Mouse (Mus musculus): ENCODE measurements around the gene Pgap2. TPM values are rescaled to one million over a fixed set of nuclear protein-coding genes. Genes with fewer than 3 reads are reported as not detected.
"Not testable (repeated sequence)": the region's sequence is repeated elsewhere in the genome, so short reads cannot be mapped to it uniquely, and the experiment has no call there.

Pgap2 gene
- polyA plus RNA-seq, 1 experiment = 70.0 TPM

GRCm38 (mm10) chr7:102259716-102260479, 49.9 kb downstream of the Pgap2 start:
- Histone ChIP-seq H3K27ac (ENCODE audit: insufficient read depth, low read length) (no peak overlapping the region), H3K4me1 (ENCODE audit: control insufficient read depth, insufficient read depth, low read length) (no peaks in the 10 kb centered on the region), H3K4me3 (ENCODE audit: insufficient read depth, low read length) (no peak overlapping the region)
- TF ChIP-seq POLR2A (IDR thresholded peaks at IDR 0.05; ENCODE audit: low read depth, low read length) (no peak), CTCF (IDR thresholded peaks at IDR 0.05; ENCODE audit: borderline replicate concordance, insufficient read depth, low read length) (no peak)

- H3K4me3 ChIP-seq (ENCODE audit: insufficient read depth, low read length) = no peak overlapping the region
- no peaks in the 10 kb centered on the region for H3K4me1 ChIP-seq (ENCODE audit: control insufficient read depth, insufficient read depth, low read length)
- TF ChIP-seq POLR2A (IDR thresholded peaks at IDR 0.05; ENCODE audit: low read depth, low read length) (no peak), CTCF (IDR thresholded peaks at IDR 0.05; ENCODE audit: borderline replicate concordance, insufficient read depth, low read length) (no peak)
- H3K27ac ChIP-seq (ENCODE audit: insufficient read depth, low read length) = no peak overlapping the region
Observed at GRCm38 (mm10) chr7:102260518-102260917, 50.5 kb downstream of the Pgap2 start.

DNA sequence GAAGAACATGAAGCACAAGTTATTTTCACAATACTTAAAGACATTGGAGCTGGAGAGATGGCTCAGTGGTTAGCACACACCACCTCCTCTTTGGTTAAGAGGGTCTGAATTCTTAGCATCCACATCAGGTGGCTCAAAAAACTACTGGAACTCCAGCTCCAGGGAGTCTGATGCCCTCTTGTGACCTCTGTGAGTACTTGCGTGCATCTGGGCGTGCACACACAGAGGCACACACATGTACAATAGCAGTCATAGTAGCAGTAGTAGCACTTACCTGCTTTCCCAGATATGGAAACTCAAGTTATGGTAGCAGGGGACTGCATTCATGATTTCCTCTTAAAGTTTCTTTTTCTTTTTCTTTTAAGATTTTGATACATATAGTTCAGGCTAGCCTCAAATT, 53.0 kb downstream of the Pgap2 start:
- no peak for TF ChIP-seq POLR2A (IDR thresholded peaks at IDR 0.05; ENCODE audit: low read depth, low read length)
- TF ChIP-seq CTCF (IDR thresholded peaks at IDR 0.05; ENCODE audit: borderline replicate concordance, insufficient read depth, low read length) = no peak
- no peaks in the 10 kb centered on the region for H3K4me1 ChIP-seq (ENCODE audit: control insufficient read depth, insufficient read depth, low read length)
- H3K4me3 ChIP-seq (ENCODE audit: insufficient read depth, low read length) = no peak overlapping the region
- no peak overlapping the region for H3K27ac ChIP-seq (ENCODE audit: insufficient read depth, low read length)

GRCm38 (mm10) chr7:102266021-102266400, 56.0 kb downstream of the Pgap2 start:
- H3K27ac ChIP-seq (ENCODE audit: insufficient read depth, low read length); H3K4me3 ChIP-seq (ENCODE audit: insufficient read depth, low read length); H3K4me1 ChIP-seq (ENCODE audit: control insufficient read depth, insufficient read depth, low read length): not testable (repeated sequence)

- no peak for TF ChIP-seq POLR2A (IDR thresholded peaks at IDR 0.05; ENCODE audit: low read depth, low read length)
- TF ChIP-seq CTCF (IDR thresholded peaks at IDR 0.05; ENCODE audit: borderline replicate concordance, insufficient read depth, low read length) = no peak
- Histone ChIP-seq H3K4me3 (ENCODE audit: insufficient read depth, low read length) (no peak overlapping the region), H3K27ac (ENCODE audit: insufficient read depth, low read length) (no peak overlapping the region), H3K4me1 (ENCODE audit: control insufficient read depth, insufficient read depth, low read length) (no peaks in the 10 kb centered on the region; the same call in 1 of the 2 replicates)
Observed at GRCm38 (mm10) chr7:102266401-102267042, 56.5 kb downstream of the Pgap2 start.

- peak; percentile 68; the same call in 1 of the 2 replicates for TF ChIP-seq CTCF (IDR thresholded peaks at IDR 0.05; ENCODE audit: borderline replicate concordance, insufficient read depth, low read length)
- TF ChIP-seq POLR2A (IDR thresholded peaks at IDR 0.05; ENCODE audit: low read depth, low read length) = no peak
- no peak overlapping the region for H3K27ac ChIP-seq (ENCODE audit: insufficient read depth, low read length)
- no peaks in the 10 kb centered on the region; the same call in 1 of the 2 replicates for H3K4me1 ChIP-seq (ENCODE audit: control insufficient read depth, insufficient read depth, low read length)
- H3K4me3 ChIP-seq (ENCODE audit: insufficient read depth, low read length) = peak overlapping the region; percentile 59
Observed at GRCm38 (mm10) chr7:102267113-102267579, 57.1 kb downstream of the Pgap2 start.

DNA sequence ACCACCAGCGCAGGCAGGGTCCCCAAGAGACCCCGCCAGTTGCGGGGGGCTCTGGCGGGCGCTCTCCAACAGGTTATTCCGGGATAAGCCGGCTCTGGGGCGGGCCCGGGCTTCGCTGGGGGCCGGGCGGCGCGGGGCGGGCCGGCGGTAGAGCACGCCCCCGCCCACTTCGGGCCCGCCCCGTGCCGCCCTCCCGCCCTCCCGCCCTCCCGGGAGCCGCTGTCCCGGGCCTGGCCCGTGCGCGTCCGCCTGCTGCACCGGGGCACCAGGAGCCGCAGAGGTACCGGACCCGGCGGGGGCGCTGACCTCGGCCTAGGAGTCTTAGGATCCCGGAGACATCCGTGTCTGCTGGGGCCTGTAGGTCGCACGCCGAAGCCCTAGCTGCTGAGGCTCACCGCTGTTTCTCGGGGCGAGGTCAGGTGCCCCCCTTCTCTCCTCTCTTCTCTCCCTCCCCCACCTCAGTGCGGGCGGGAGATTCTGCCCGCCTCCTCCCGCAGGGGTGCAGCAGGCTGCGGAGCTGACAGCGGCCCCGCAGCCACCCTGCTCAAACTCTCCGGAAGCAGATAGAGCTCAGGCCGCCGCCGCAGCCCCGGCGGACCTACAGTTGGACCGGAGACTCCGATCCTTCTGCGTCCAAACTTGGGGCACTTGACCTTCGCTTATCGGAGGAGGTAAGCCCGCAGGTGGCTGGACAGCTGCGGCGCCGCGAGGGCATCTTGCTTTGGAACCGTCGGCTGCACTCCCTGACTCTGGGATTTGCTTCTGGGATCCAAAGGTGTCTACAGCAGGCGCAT, 57.8 kb downstream of the Pgap2 start, which contains the start of gene Stim1:
Gene Stim1, plus strand, starts transcription at position 206 of the 794 bp plus-strand sequence.
- H3K4me3 ChIP-seq (ENCODE audit: insufficient read depth, low read length) = peak within 1 kb of the TSS; percentile 81
- H3K4me1 ChIP-seq (ENCODE audit: control insufficient read depth, insufficient read depth, low read length) = no peaks in the 10 kb centered on the region; the same call in 1 of the 2 replicates
- peak; percentile 54 for TF ChIP-seq POLR2A (IDR thresholded peaks at IDR 0.05; ENCODE audit: low read depth, low read length)
- TF ChIP-seq CTCF (IDR thresholded peaks at IDR 0.05; ENCODE audit: borderline replicate concordance, insufficient read depth, low read length) = no peak
- no peak within 1 kb of the TSS for H3K27ac ChIP-seq (ENCODE audit: insufficient read depth, low read length)

DNA sequence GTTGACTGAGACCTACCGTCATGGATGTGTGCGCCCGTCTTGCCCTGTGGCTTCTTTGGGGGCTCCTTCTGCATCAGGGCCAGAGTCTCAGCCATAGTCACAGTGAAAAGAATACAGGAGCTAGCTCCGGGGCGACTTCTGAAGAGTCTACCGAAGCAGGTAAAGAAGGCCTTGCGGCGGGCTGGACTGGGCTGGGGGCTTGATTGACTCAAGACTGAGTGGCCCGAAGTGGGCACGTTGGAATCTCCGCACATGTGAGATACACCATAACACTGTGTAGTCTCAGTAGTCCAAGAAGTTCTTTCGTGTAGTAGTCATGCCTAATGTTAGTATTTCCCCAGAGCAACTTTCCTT, 58.4 kb downstream of the Pgap2 start:
- peak overlapping the region; percentile 81 for H3K4me3 ChIP-seq (ENCODE audit: insufficient read depth, low read length)
- no peak for TF ChIP-seq POLR2A (IDR thresholded peaks at IDR 0.05; ENCODE audit: low read depth, low read length)
- no peak for TF ChIP-seq CTCF (IDR thresholded peaks at IDR 0.05; ENCODE audit: borderline replicate concordance, insufficient read depth, low read length)
- no peak overlapping the region for H3K27ac ChIP-seq (ENCODE audit: insufficient read depth, low read length)
- H3K4me1 ChIP-seq (ENCODE audit: control insufficient read depth, insufficient read depth, low read length) = no peaks in the 10 kb centered on the region; the same call in 1 of the 2 replicates

- no peak overlapping the region for H3K4me3 ChIP-seq (ENCODE audit: insufficient read depth, low read length)
- no peaks in the 10 kb centered on the region; the same call in 1 of the 2 replicates for H3K4me1 ChIP-seq (ENCODE audit: control insufficient read depth, insufficient read depth, low read length)
- no peak overlapping the region for H3K27ac ChIP-seq (ENCODE audit: insufficient read depth, low read length)
- TF ChIP-seq POLR2A (IDR thresholded peaks at IDR 0.05; ENCODE audit: low read depth, low read length) = no peak
- TF ChIP-seq CTCF (IDR thresholded peaks at IDR 0.05; ENCODE audit: borderline replicate concordance, insufficient read depth, low read length) = no peak
Observed at GRCm38 (mm10) chr7:102272422-102272948, 62.5 kb downstream of the Pgap2 start.
